Mouse (Mus musculus): ENCODE results near the gene Gm49388. TPM values are rescaled to one million over a fixed set of nuclear protein-coding genes. Genes with fewer than 3 reads are reported as not detected.

The Gm49388 gene
- total RNA-seq, 1 experiment, result 1.9 TPM

DNA sequence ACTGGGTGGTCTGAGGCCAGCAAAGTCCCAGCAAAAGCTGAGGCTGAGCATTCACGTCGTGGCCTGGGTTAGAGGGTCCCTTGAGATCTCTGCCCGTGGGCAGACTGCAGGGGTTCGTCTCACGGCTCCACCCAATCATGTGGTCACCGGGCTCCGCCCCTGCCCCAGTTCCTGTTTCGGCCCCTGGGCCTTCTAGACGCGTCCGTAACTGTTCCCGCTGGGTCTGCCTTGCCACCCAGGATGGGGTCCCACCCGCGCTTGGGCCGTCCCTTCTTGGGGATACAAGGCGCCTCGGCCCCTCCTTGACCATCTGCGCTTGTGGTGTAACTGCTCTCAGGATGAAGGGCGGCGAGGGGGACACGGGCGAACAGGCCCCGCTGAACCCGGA is 15.8 kb upstream of the Gm49388 start, which contains the start of gene Orai3:
TSS of gene Orai3 (plus strand) at position 165 of the 388 bp plus-strand sequence.
- in situ Hi-C loops (cut with MboI; ENCODE audit: low sequenced_read_pairs in 2 of 2, unreplicated experiment in 2 of 2), result no loop called here
- peak within 1 kb of the TSS; percentile 91 for H3K27ac ChIP-seq (ENCODE audit: insufficient read depth, low read depth, low read length, poor library complexity, severe bottlenecking)
- DNase-seq (ENCODE audit: low read depth, low spot score), result no peak
- H3K36me3 ChIP-seq (ENCODE audit: control insufficient read depth, insufficient read depth, low read length, poor library complexity, severe bottlenecking), result peaks cover 28% of the 10 kb centered on the region
- peak within 1 kb of the TSS; percentile 95 for H3K9ac ChIP-seq (ENCODE audit: insufficient read depth, low read depth, low read length, poor library complexity, severe bottlenecking)
- TF ChIP-seq ZNF384 (IDR thresholded peaks at IDR 0.05; ENCODE audit: low read depth, low read length), result no peak
- TF ChIP-seq MAFK (IDR thresholded peaks at IDR 0.05; ENCODE audit: insufficient read depth, low read depth, low read length), result no peak
- TF ChIP-seq ZC3H11A (IDR thresholded peaks at IDR 0.05; ENCODE audit: borderline replicate concordance, low read depth, low read length), result no peak
- TF ChIP-seq HCFC1 (IDR thresholded peaks at IDR 0.05; ENCODE audit: borderline replicate concordance, insufficient read depth, low read length), result no peak
- no peak for TF ChIP-seq CHD2 (IDR thresholded peaks at IDR 0.05; ENCODE audit: low read depth, low read length)
- H3K4me1 ChIP-seq (ENCODE audit: control insufficient read depth in 2 of 2, insufficient read depth in 2 of 2, low read length in 2 of 2, poor library complexity in 1 of 2), result peaks cover 0 to 17% of the 10 kb centered on the region in 2 experiments; a peak in 2 of 4 replicates
- H3K4me3 ChIP-seq (ENCODE audit: insufficient read depth in 1 of 2, low read depth in 1 of 2, low read length in 2 of 2, poor library complexity in 1 of 2, severe bottlenecking in 1 of 2), result peak within 1 kb of the TSS; percentile 81 to 96
- no peaks in the 10 kb centered on the region for H3K9me3 ChIP-seq (ENCODE audit: control insufficient read depth, insufficient read depth, low read depth, low read length)

DNA sequence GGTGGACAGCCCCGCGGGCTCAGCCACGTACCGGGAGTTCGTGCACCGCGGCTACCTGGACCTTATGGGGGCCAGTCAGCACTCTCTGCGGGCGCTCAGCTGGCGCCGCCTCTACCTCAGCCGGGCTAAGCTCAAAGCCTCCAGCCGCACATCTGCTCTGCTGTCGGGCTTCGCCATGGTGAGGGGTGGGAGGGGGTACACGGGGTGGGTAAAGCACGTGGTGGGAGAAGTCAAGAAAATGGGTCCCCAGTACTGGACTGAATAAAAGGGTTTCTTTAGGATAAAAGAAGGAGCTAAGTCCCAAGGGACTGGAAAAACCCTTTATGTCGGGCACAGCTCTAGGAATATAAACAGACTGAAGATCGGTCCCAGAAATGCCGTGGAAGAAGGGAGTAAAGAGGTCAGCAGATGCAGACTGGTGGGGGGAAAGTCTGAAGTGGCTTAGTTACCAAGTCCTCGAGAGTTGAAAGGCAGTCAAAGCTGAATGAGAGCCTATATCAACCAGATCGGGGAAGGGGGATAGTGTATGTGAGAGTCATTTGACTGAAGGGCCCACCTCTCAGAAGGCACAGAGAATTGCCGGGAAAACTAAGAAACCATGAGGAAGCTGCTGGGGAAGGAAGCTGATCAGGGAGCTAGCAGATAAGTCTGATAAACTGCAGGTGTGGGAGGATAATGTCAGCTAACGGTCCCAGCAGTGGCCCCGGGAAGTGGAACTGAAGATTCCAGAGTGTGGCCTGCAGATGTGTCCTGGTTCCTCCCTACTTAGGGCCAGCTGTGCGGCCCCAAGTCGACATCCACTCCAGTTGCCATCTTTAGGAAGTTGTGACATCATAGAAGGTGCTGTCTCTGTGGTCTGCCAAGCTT is 15.1 kb upstream of the Gm49388 start:
- Histone ChIP-seq H3K4me1 (ENCODE audit: control insufficient read depth in 2 of 2, insufficient read depth in 2 of 2, low read length in 2 of 2, poor library complexity in 1 of 2) (peaks cover 0 to 17% of the 10 kb centered on the region in 2 experiments; a peak in 2 of 4 replicates), H3K4me3 (ENCODE audit: insufficient read depth in 1 of 2, low read depth in 1 of 2, low read length in 2 of 2, poor library complexity in 1 of 2, severe bottlenecking in 1 of 2) (peak overlapping the region; percentile 81 to 96), H3K36me3 (ENCODE audit: control insufficient read depth, insufficient read depth, low read length, poor library complexity, severe bottlenecking) (peaks cover 25% of the 10 kb centered on the region), H3K9me3 (ENCODE audit: control insufficient read depth, insufficient read depth, low read depth, low read length) (no peaks in the 10 kb centered on the region), H3K9ac (ENCODE audit: insufficient read depth, low read depth, low read length, poor library complexity, severe bottlenecking) (peak overlapping the region; percentile 95), H3K27ac (ENCODE audit: insufficient read depth, low read depth, low read length, poor library complexity, severe bottlenecking) (peak overlapping the region; percentile 91)
- DNase-seq (ENCODE audit: low read depth, low spot score), result no peak
- TF ChIP-seq HCFC1 (IDR thresholded peaks at IDR 0.05; ENCODE audit: borderline replicate concordance, insufficient read depth, low read length) (no peak), ZC3H11A (IDR thresholded peaks at IDR 0.05; ENCODE audit: borderline replicate concordance, low read depth, low read length) (no peak), CHD2 (IDR thresholded peaks at IDR 0.05; ENCODE audit: low read depth, low read length) (no peak), ZNF384 (IDR thresholded peaks at IDR 0.05; ENCODE audit: low read depth, low read length) (no peak), MAFK (IDR thresholded peaks at IDR 0.05; ENCODE audit: insufficient read depth, low read depth, low read length) (no peak)
- in situ Hi-C loops (cut with MboI; ENCODE audit: low sequenced_read_pairs in 2 of 2, unreplicated experiment in 2 of 2), result no loop called here

DNA sequence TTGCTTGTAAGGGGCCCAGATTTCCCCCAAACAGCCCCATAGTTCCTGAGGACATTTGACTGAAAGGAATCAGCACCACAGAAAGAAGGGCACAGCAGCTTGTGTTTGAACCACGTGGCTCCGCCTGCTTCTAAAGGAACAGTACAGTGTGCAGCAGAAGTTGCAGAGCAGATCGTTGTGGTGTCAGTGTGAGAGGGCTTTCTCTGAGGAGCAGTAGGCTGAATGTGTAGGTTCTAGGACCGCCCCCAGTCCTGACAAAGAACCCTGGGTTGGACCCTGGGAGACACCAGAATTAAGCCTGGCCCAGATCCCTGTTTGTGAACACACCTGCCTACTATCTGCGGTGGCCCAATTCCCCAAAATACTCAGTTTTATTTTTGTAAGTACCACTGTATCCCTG is 14.1 kb upstream of the Gm49388 start:
- Histone ChIP-seq H3K9me3 (ENCODE audit: control insufficient read depth, insufficient read depth, low read depth, low read length) (no peaks in the 10 kb centered on the region), H3K4me1 (ENCODE audit: control insufficient read depth in 2 of 2, insufficient read depth in 2 of 2, low read length in 2 of 2, poor library complexity in 1 of 2) (peaks cover 0 to 17% of the 10 kb centered on the region in 2 experiments; a peak in 2 of 4 replicates), H3K27ac (ENCODE audit: insufficient read depth, low read depth, low read length, poor library complexity, severe bottlenecking) (no peak overlapping the region), H3K36me3 (ENCODE audit: control insufficient read depth, insufficient read depth, low read length, poor library complexity, severe bottlenecking) (peaks cover 19% of the 10 kb centered on the region), H3K4me3 (ENCODE audit: insufficient read depth in 1 of 2, low read depth in 1 of 2, low read length in 2 of 2, poor library complexity in 1 of 2, severe bottlenecking in 1 of 2) (peak overlapping the region; percentile 81 to 96; a peak in 1 of 4 replicates), H3K9ac (ENCODE audit: insufficient read depth, low read depth, low read length, poor library complexity, severe bottlenecking) (peak overlapping the region; percentile 95; the same call in 1 of the 2 replicates)
- in situ Hi-C loops (cut with MboI; ENCODE audit: low sequenced_read_pairs in 2 of 2, unreplicated experiment in 2 of 2), result no loop called here
- no peak for DNase-seq (ENCODE audit: low read depth, low spot score)
- TF ChIP-seq ZC3H11A (IDR thresholded peaks at IDR 0.05; ENCODE audit: borderline replicate concordance, low read depth, low read length), result no peak
- TF ChIP-seq CHD2 (IDR thresholded peaks at IDR 0.05; ENCODE audit: low read depth, low read length), result no peak
- no peak for TF ChIP-seq HCFC1 (IDR thresholded peaks at IDR 0.05; ENCODE audit: borderline replicate concordance, insufficient read depth, low read length)
- no peak for TF ChIP-seq MAFK (IDR thresholded peaks at IDR 0.05; ENCODE audit: insufficient read depth, low read depth, low read length)
- TF ChIP-seq ZNF384 (IDR thresholded peaks at IDR 0.05; ENCODE audit: low read depth, low read length), result no peak

DNA sequence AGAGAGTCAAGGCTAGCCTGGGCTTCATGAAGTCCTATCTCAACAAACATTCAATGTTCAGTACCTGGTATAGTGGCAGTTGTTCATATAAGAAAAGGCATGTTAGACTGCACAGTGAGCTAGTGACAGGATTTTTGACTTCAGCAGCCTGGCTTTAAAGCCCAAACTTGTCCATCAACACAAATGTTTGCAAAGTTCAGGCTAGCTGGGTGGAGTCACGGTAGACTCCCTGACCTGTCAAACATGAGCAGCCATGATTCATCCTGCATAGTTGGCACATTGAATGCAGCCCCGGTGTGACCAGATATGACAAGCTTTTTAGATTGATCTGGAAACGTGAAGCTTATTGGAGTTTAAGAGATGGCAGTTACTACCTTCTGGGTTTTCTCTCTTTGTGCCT is 13.3 kb upstream of the Gm49388 start:
- H3K9ac ChIP-seq (ENCODE audit: insufficient read depth, low read depth, low read length, poor library complexity, severe bottlenecking), result no peak overlapping the region
- H3K4me3 ChIP-seq (ENCODE audit: insufficient read depth in 1 of 2, low read depth in 1 of 2, low read length in 2 of 2, poor library complexity in 1 of 2, severe bottlenecking in 1 of 2), result no peak overlapping the region
- H3K9me3 ChIP-seq (ENCODE audit: control insufficient read depth, insufficient read depth, low read depth, low read length), result no peaks in the 10 kb centered on the region
- DNase-seq (ENCODE audit: low read depth, low spot score), result no peak
- no peak overlapping the region for H3K27ac ChIP-seq (ENCODE audit: insufficient read depth, low read depth, low read length, poor library complexity, severe bottlenecking)
- in situ Hi-C loops (cut with MboI; ENCODE audit: low sequenced_read_pairs in 2 of 2, unreplicated experiment in 2 of 2), result no loop called here
- peaks cover 0 to 14% of the 10 kb centered on the region in 2 experiments; a peak in 2 of 4 replicates for H3K4me1 ChIP-seq (ENCODE audit: control insufficient read depth in 2 of 2, insufficient read depth in 2 of 2, low read length in 2 of 2, poor library complexity in 1 of 2)
- H3K36me3 ChIP-seq (ENCODE audit: control insufficient read depth, insufficient read depth, low read length, poor library complexity, severe bottlenecking), result peaks cover 19% of the 10 kb centered on the region
- TF ChIP-seq MAFK (IDR thresholded peaks at IDR 0.05; ENCODE audit: insufficient read depth, low read depth, low read length), result no peak
- no peak for TF ChIP-seq HCFC1 (IDR thresholded peaks at IDR 0.05; ENCODE audit: borderline replicate concordance, insufficient read depth, low read length)
- no peak for TF ChIP-seq ZC3H11A (IDR thresholded peaks at IDR 0.05; ENCODE audit: borderline replicate concordance, low read depth, low read length)
- TF ChIP-seq ZNF384 (IDR thresholded peaks at IDR 0.05; ENCODE audit: low read depth, low read length), result no peak
- TF ChIP-seq CHD2 (IDR thresholded peaks at IDR 0.05; ENCODE audit: low read depth, low read length), result no peak
